Mouse (Mus musculus) kidney, adult 18-20 months (tissue): ENCODE measurements around the gene Fbxo46.

Experiments
- DNase-seq: peaks from one replicate; pipeline ENCODE4 v3.0.0; 2021

Fbxo46 gene

GRCm38 (mm10) chr7:19093537-19094385, 25.9 kb upstream of the Fbxo46 start:
- peak; percentile 96 for DNase-seq

GRCm38 (mm10) chr7:19094471-19094825, 25.2 kb upstream of the Fbxo46 start, which contains the start of gene Six5:
Six5 (plus strand) TSS chr7:19094594.
- no peak for DNase-seq

GRCm38 (mm10) chr7:19094826-19095750, 24.6 kb upstream of the Fbxo46 start:
- DNase-seq, result peak; percentile 70

- DNase-seq, result peak; percentile 55
These were observed 23.9 kb upstream of the Fbxo46 start for GRCm38 (mm10) chr7:19095751-19096110.

- no peak for DNase-seq
These were observed 23.2 kb upstream of the Fbxo46 start for GRCm38 (mm10) chr7:19096421-19096976.

- DNase-seq, result no peak
These were observed 22.4 kb upstream of the Fbxo46 start for GRCm38 (mm10) chr7:19097217-19097616.

- no peak for DNase-seq
These were observed 21.8 kb upstream of the Fbxo46 start for GRCm38 (mm10) chr7:19097863-19098262.

GRCm38 (mm10) chr7:19098811-19099210, 20.8 kb upstream of the Fbxo46 start:
- no peak for DNase-seq

GRCm38 (mm10) chr7:19100290-19100689, 19.4 kb upstream of the Fbxo46 start:
- no peak for DNase-seq

- no peak for DNase-seq
These were observed 15.9 kb upstream of the Fbxo46 start for GRCm38 (mm10) chr7:19103741-19104140.

GRCm38 (mm10) chr7:19104486-19104885, 15.2 kb upstream of the Fbxo46 start:
- DNase-seq, result no peak

GRCm38 (mm10) chr7:19107436-19107835, 12.2 kb upstream of the Fbxo46 start:
- DNase-seq, result no peak

- no peak for DNase-seq
These were observed 10.1 kb upstream of the Fbxo46 start for GRCm38 (mm10) chr7:19109565-19109964.

GRCm38 (mm10) chr7:19118028-19118771, 1.5 kb upstream of the Fbxo46 start, which contains the start of gene Gm4969:
Gm4969 (minus strand) TSS chr7:19118368.
- peak; percentile 53 for DNase-seq

- no peak for DNase-seq
These were observed 576 bp upstream of the Fbxo46 start for GRCm38 (mm10) chr7:19119083-19119482.

GRCm38 (mm10) chr7:19121686-19122085, 2.0 kb downstream of the Fbxo46 start:
- peak; percentile 43 for DNase-seq

- DNase-seq, result peak; percentile 31
These were observed 5.1 kb downstream of the Fbxo46 start for GRCm38 (mm10) chr7:19124713-19125112.

- DNase-seq, result no peak
These were observed 8.1 kb downstream of the Fbxo46 start for GRCm38 (mm10) chr7:19127744-19128143.

- no peak for DNase-seq
These were observed 9.7 kb downstream of the Fbxo46 start for GRCm38 (mm10) chr7:19129396-19129795.

GRCm38 (mm10) chr7:19130657-19131056, 11.0 kb downstream of the Fbxo46 start:
- DNase-seq, result no peak

GRCm38 (mm10) chr7:19131324-19131848, 11.7 kb downstream of the Fbxo46 start:
- DNase-seq, result peak; percentile 95

GRCm38 (mm10) chr7:19136168-19136567, 16.5 kb downstream of the Fbxo46 start:
- no peak for DNase-seq
